Mouse (Mus musculus) kidney, embryonic 15.5 days (tissue): Measurements from ENCODE around the gene Ppp6r3. TPM values are rescaled to one million over a fixed set of nuclear protein-coding genes. Genes with fewer than 3 reads are reported as not detected.

Experiments used
- ATAC-seq: fragments of 200-750 bp; cut with Nextera tagmentation; replicated peaks from 2 replicates; pipeline ENCODE4 v1.8.0; 2017; ENCODE audit warnings: moderate TSS enrichment; ENCODE audit not compliant: low FRiP score
- H3K27ac ChIP-seq: fragments of 300-500 bp; sonication (generic); 2 replicates; pipeline ENCODE4 v1.5.1; 2015; ENCODE audit warnings: mild to moderate bottlenecking, inconsistent platforms
- H3K27me3 ChIP-seq: fragments of 300-500 bp; sonication (generic); 2 replicates; pipeline ENCODE4 v1.6.1; 2015; ENCODE audit warnings: inconsistent platforms
- H3K36me3 ChIP-seq: fragments of 300-500 bp; sonication (generic); 2 replicates; pipeline ENCODE4 v1.6.1; 2015; ENCODE audit warnings: inconsistent platforms
- H3K4me1 ChIP-seq: fragments of 300-500 bp; sonication (generic); 2 replicates; pipeline ENCODE4 v1.6.1; 2015; ENCODE audit warnings: inconsistent platforms
- H3K4me2 ChIP-seq: fragments of 300-500 bp; sonication (generic); 2 replicates; pipeline ENCODE4 v1.6.1; 2015; ENCODE audit warnings: moderate library complexity, mild to moderate bottlenecking, inconsistent platforms
- H3K4me3 ChIP-seq: fragments of 300-500 bp; sonication (generic); replicated peaks from 2 replicates; pipeline ENCODE4 v1.5.1; 2015; ENCODE audit warnings: mild to moderate bottlenecking, inconsistent platforms
- H3K9ac ChIP-seq: fragments of 300-500 bp; sonication (generic); 2 replicates; pipeline ENCODE4 v1.6.1; 2015; ENCODE audit warnings: mild to moderate bottlenecking, inconsistent platforms
- H3K9me3 ChIP-seq: fragments of 300-500 bp; sonication (generic); replicated peaks from 2 replicates; pipeline ENCODE4 v1.6.1; 2016; ENCODE audit warnings: inconsistent platforms
- WGBS: fragments of 180-500 bp; shearing (Covaris S2); methylation state at CpG from one replicate; pipeline ENCODE4 v1.1.7; 2015; ENCODE audit warnings: mixed read lengths; 5-methylcytosine and 5-hydroxymethylcytosine counted together
- polyA plus RNA-seq: library from polyadenylated mRNA; unstranded; fragments of >200 nt; fragmentation: Nextera tagmentation; extraction: Ambion mirVana; gene quantifications from 2 replicates; pipeline ENCODE4 v1.2.1, GENCODE M21; 2015

Ppp6r3 gene
- polyA plus RNA-seq, 1 experiment from 2014 or later = 66.9 TPM

GRCm38 (mm10) chr19:3564309-3564708, 11.2 kb downstream of the Ppp6r3 start:
- Histone ChIP-seq H3K27me3 (no peaks in the 10 kb centered on the region), H3K4me2 (no peak overlapping the region), H3K9ac (no peak overlapping the region), H3K9me3 (peaks cover under 1% of the 10 kb centered on the region), H3K36me3 (peaks cover 17% of the 10 kb centered on the region), H3K4me1 (0 out of 2 replicates have a peak, but pooled peaks cover 10% of the 10 kb centered on the region), H3K27ac (no peak overlapping the region), H3K4me3 (no peak overlapping the region)
- WGBS = 85% methylated on average over 3 of the region's 3 CpGs
- no peak for ATAC-seq

GRCm38 (mm10) chr19:3562752-3563151, 12.8 kb downstream of the Ppp6r3 start:
- Histone ChIP-seq H3K9me3 (peaks cover 9% of the 10 kb centered on the region), H3K4me2 (no peak overlapping the region), H3K27me3 (no peaks in the 10 kb centered on the region), H3K4me1 (0 out of 2 replicates have a peak, but pooled peaks cover 5% of the 10 kb centered on the region), H3K4me3 (no peak overlapping the region), H3K9ac (no peak overlapping the region), H3K36me3 (peaks cover 24% of the 10 kb centered on the region), H3K27ac (no peak overlapping the region)
- ATAC-seq = no peak
- 86% methylated on average over 6 of the region's 6 CpGs for WGBS

- Histone ChIP-seq H3K9me3 (peaks cover 9% of the 10 kb centered on the region), H3K4me1 (0 out of 2 replicates have a peak, but pooled peaks cover 8% of the 10 kb centered on the region), H3K4me3 (no peak overlapping the region), H3K27me3 (no peaks in the 10 kb centered on the region), H3K36me3 (peaks cover 24% of the 10 kb centered on the region), H3K27ac (no peak overlapping the region), H3K9ac (no peak overlapping the region), H3K4me2 (no peak overlapping the region)
- 93% methylated on average over 2 of the region's 2 CpGs for WGBS
- no peak for ATAC-seq
These were observed 13.3 kb downstream of the Ppp6r3 start for GRCm38 (mm10) chr19:3562298-3562697.

- WGBS = 94% methylated on average over 2 of the region's 2 CpGs
- Histone ChIP-seq H3K4me1 (peaks cover 12% of the 10 kb centered on the region), H3K4me2 (no peak overlapping the region), H3K9ac (no peak overlapping the region), H3K4me3 (no peak overlapping the region), H3K9me3 (peaks cover 9% of the 10 kb centered on the region), H3K27ac (no peak overlapping the region), H3K36me3 (peaks cover 18% of the 10 kb centered on the region; the same call in 1 of the 2 replicates), H3K27me3 (no peaks in the 10 kb centered on the region)
- no peak for ATAC-seq
These were observed 19.3 kb downstream of the Ppp6r3 start for GRCm38 (mm10) chr19:3556169-3556827.

- WGBS = 92% methylated on average over 8 of the region's 8 CpGs
- Histone ChIP-seq H3K36me3 (peaks cover 8% of the 10 kb centered on the region; the same call in 1 of the 2 replicates), H3K9ac (no peak overlapping the region), H3K9me3 (peaks cover 9% of the 10 kb centered on the region), H3K27ac (no peak overlapping the region), H3K27me3 (no peaks in the 10 kb centered on the region), H3K4me3 (no peak overlapping the region), H3K4me1 (peaks cover 12% of the 10 kb centered on the region), H3K4me2 (no peak overlapping the region)
- ATAC-seq = no peak
These were observed 20.8 kb downstream of the Ppp6r3 start for GRCm38 (mm10) chr19:3554785-3555184.

GRCm38 (mm10) chr19:3551573-3552159, 23.9 kb downstream of the Ppp6r3 start:
- 38% methylated on average over 4 of the region's 4 CpGs for WGBS
- Histone ChIP-seq H3K27ac (peak overlapping the region; percentile 28), H3K36me3 (peaks cover 13% of the 10 kb centered on the region), H3K4me3 (no peak overlapping the region), H3K4me1 (peaks cover 9% of the 10 kb centered on the region), H3K9ac (no peak overlapping the region), H3K27me3 (no peaks in the 10 kb centered on the region), H3K4me2 (no peak overlapping the region), H3K9me3 (no peaks in the 10 kb centered on the region)
- ATAC-seq = peak; percentile 58; the same call in 1 of the 2 replicates

GRCm38 (mm10) chr19:3550101-3550500, 25.4 kb downstream of the Ppp6r3 start:
- Histone ChIP-seq H3K4me3 (no peak overlapping the region), H3K4me1 (peaks cover 9% of the 10 kb centered on the region), H3K9ac (no peak overlapping the region), H3K4me2 (no peak overlapping the region), H3K36me3 (peaks cover 13% of the 10 kb centered on the region), H3K27ac (no peak overlapping the region), H3K27me3 (no peaks in the 10 kb centered on the region), H3K9me3 (no peaks in the 10 kb centered on the region)
- WGBS = 88% methylated on average over 1 of the region's 1 CpGs
- ATAC-seq = no peak

- H3K4me1 ChIP-seq = peaks cover 9% of the 10 kb centered on the region
- peaks cover 13% of the 10 kb centered on the region for H3K36me3 ChIP-seq
- no peak overlapping the region for H3K9ac ChIP-seq
- no peaks in the 10 kb centered on the region for H3K9me3 ChIP-seq
- H3K27ac ChIP-seq = no peak overlapping the region
- H3K27me3 ChIP-seq = no peaks in the 10 kb centered on the region
- no peak overlapping the region for H3K4me2 ChIP-seq
- WGBS = 63% methylated on average over 1 of the region's 1 CpGs
- no peak for ATAC-seq
- H3K4me3 ChIP-seq = no peak overlapping the region
These were observed 26.3 kb downstream of the Ppp6r3 start for GRCm38 (mm10) chr19:3549263-3549662.

- no peak overlapping the region for H3K27ac ChIP-seq
- no peak overlapping the region for H3K9ac ChIP-seq
- ATAC-seq = no peak
- WGBS = 93% methylated on average over 1 of the region's 1 CpGs
- peaks cover 9% of the 10 kb centered on the region for H3K4me1 ChIP-seq
- no peaks in the 10 kb centered on the region for H3K9me3 ChIP-seq
- H3K27me3 ChIP-seq = no peaks in the 10 kb centered on the region
- peaks cover 20% of the 10 kb centered on the region for H3K36me3 ChIP-seq
- H3K4me2 ChIP-seq = no peak overlapping the region
- no peak overlapping the region for H3K4me3 ChIP-seq
These were observed 27.2 kb downstream of the Ppp6r3 start for GRCm38 (mm10) chr19:3548311-3548710.

GRCm38 (mm10) chr19:3544995-3545394, 30.6 kb downstream of the Ppp6r3 start:
- Histone ChIP-seq H3K27me3 (no peaks in the 10 kb centered on the region), H3K27ac (no peak overlapping the region), H3K9me3 (no peaks in the 10 kb centered on the region), H3K36me3 (peaks cover 41% of the 10 kb centered on the region), H3K4me2 (no peak overlapping the region), H3K4me1 (no peaks in the 10 kb centered on the region), H3K9ac (no peak overlapping the region), H3K4me3 (no peak overlapping the region)
- WGBS = 94% methylated on average over 2 of the region's 2 CpGs
- no peak for ATAC-seq

GRCm38 (mm10) chr19:3542591-3542990, 33.0 kb downstream of the Ppp6r3 start:
- peaks cover 43% of the 10 kb centered on the region for H3K36me3 ChIP-seq
- H3K9me3 ChIP-seq = no peaks in the 10 kb centered on the region
- 93% methylated on average over 4 of the region's 4 CpGs for WGBS
- H3K4me2 ChIP-seq = no peak overlapping the region
- no peak overlapping the region for H3K27ac ChIP-seq
- H3K4me3 ChIP-seq = no peak overlapping the region
- no peaks in the 10 kb centered on the region for H3K4me1 ChIP-seq
- H3K9ac ChIP-seq = no peak overlapping the region
- no peak for ATAC-seq
- no peaks in the 10 kb centered on the region for H3K27me3 ChIP-seq

GRCm38 (mm10) chr19:3540997-3541396, 34.6 kb downstream of the Ppp6r3 start:
- Histone ChIP-seq H3K27me3 (no peaks in the 10 kb centered on the region), H3K36me3 (peaks cover 37% of the 10 kb centered on the region), H3K4me3 (no peak overlapping the region), H3K27ac (no peak overlapping the region), H3K9ac (no peak overlapping the region), H3K4me2 (no peak overlapping the region), H3K9me3 (no peaks in the 10 kb centered on the region), H3K4me1 (no peaks in the 10 kb centered on the region)
- no peak for ATAC-seq
- 93% methylated on average over 5 of the region's 5 CpGs for WGBS
